Mouse (Mus musculus) heart, postnatal 0 days (tissue): ENCODE results near the gene Etfbkmt. TPM values are rescaled to one million over a fixed set of nuclear protein-coding genes. Genes with fewer than 3 reads are reported as not detected.

Experiments used
- ATAC-seq: fragments of 200-750 bp; cut with Nextera tagmentation; 2 replicates; pipeline ENCODE4 v1.8.0; 2017; ENCODE audit warnings: low read depth, moderate number of reproducible peaks, moderate library complexity; ENCODE audit not compliant: insufficient read depth
- DNase-seq: peaks from one replicate; pipeline ENCODE4 v3.0.0-alpha.2; 2016; ENCODE audit warnings: low spot score
- H3K27ac ChIP-seq: fragments of 300-500 bp; sonication (generic); 2 replicates; pipeline ENCODE4 v1.5.1; 2014; ENCODE audit warnings: low read depth, mild to moderate bottlenecking
- H3K27me3 ChIP-seq: fragments of 300-500 bp; sonication (generic); 2 replicates; pipeline ENCODE4 v1.6.1; 2014; ENCODE audit warnings: low read length, mixed read lengths; ENCODE audit not compliant: control insufficient read depth, insufficient read depth
- H3K36me3 ChIP-seq: fragments of 300-500 bp; sonication (generic); replicated peaks from 2 replicates; pipeline ENCODE4 v1.6.1; 2014; ENCODE audit warnings: low read length, mixed read lengths; ENCODE audit not compliant: control insufficient read depth, insufficient read depth
- H3K4me1 ChIP-seq: fragments of 300-500 bp; sonication (generic); 2 replicates; pipeline ENCODE4 v1.6.1; 2014; ENCODE audit warnings: antibody characterized with exemption; ENCODE audit not compliant: control insufficient read depth, insufficient read depth
- H3K4me2 ChIP-seq: fragments of 300-500 bp; sonication (generic); 2 replicates; pipeline ENCODE4 v1.6.1; 2014; ENCODE audit warnings: low read depth, mild to moderate bottlenecking, low read length, moderate library complexity
- H3K4me3 ChIP-seq: fragments of 300-500 bp; sonication (generic); 2 replicates; pipeline ENCODE4 v1.5.1; 2014; ENCODE audit warnings: low read depth, low read length
- H3K9ac ChIP-seq: fragments of 300-500 bp; sonication (generic); replicated peaks from 2 replicates; pipeline ENCODE4 v1.6.1; 2014; ENCODE audit warnings: low read depth, low read length, mixed read lengths
- H3K9me3 ChIP-seq: fragments of 300-500 bp; sonication (generic); replicated peaks from 2 replicates; pipeline ENCODE4 v1.6.1; 2016; ENCODE audit warnings: low read length; ENCODE audit not compliant: control insufficient read depth
- CTCF ChIP-seq: IDR thresholded peaks from 2 replicates; pipeline ENCODE4 v1.5.1; 2016; ENCODE audit warnings: antibody characterized with exemption, control low read depth, low read depth
- EP300 ChIP-seq: IDR thresholded peaks from 2 replicates; pipeline ENCODE4 v1.6.1; 2016; ENCODE audit warnings: antibody characterized with exemption, low read depth
- WGBS: fragments of 180-500 bp; shearing (Covaris S2); extraction: QIAGEN DNeasy Blood & Tissue Kit; methylation state at CpG from one replicate; pipeline ENCODE4 v1.1.7; 2014; 5-methylcytosine and 5-hydroxymethylcytosine counted together
- polyA plus RNA-seq: library from polyadenylated mRNA; unstranded; fragments of >200 nt; fragmentation: Nextera tagmentation; extraction: Ambion mirVana; gene quantifications from 2 replicates; pipeline ENCODE4 v1.2.1, GENCODE M21; 2015
- total RNA-seq: library from RNA; depleted of rRNA; stranded (reverse); fragments of >200 nt; gene quantifications from 2 replicates; pipeline ENCODE4 v1.2.3, GENCODE M21; 2014; ENCODE audit warnings: low replicate concordance; rRNA removed

Gene Etfbkmt
- 21.8 and 31.7 TPM in 2 replicates for total RNA-seq
- polyA plus RNA-seq, result 19.9 and 22.4 TPM in 2 replicates

- Histone ChIP-seq H3K4me1 (peaks cover under 1% of the 10 kb centered on the region), H3K9me3 (no peaks in the 10 kb centered on the region), H3K4me2 (no peak within 1 kb of the TSS), H3K27me3 (no peaks in the 10 kb centered on the region), H3K27ac (no peak within 1 kb of the TSS), H3K4me3 (no peak within 1 kb of the TSS), H3K9ac (no peak within 1 kb of the TSS), H3K36me3 (0 out of 2 replicates have a peak, but pooled peaks cover 6% of the 10 kb centered on the region)
- 60% methylated on average over 1 of the region's 1 CpGs for WGBS
- TF ChIP-seq EP300 (no peak), CTCF (no peak)
- DNase-seq (no peak), ATAC-seq (no peak)
These were observed at the start of gene Etfbkmt for GRCm38 (mm10) chr6:149139471-149139870. TSS of gene Etfbkmt (plus strand) at chr6:149139849.

GRCm38 (mm10) chr6:149092406-149092805 lies 47.2 kb upstream of the Etfbkmt start:
- no peak overlapping the region for H3K4me2 ChIP-seq
- no peaks in the 10 kb centered on the region for H3K27me3 ChIP-seq
- ATAC-seq (no peak), DNase-seq (no peak)
- TF ChIP-seq CTCF, result no peak
- TF ChIP-seq EP300, result no peak
- WGBS, result 95% methylated on average over 6 of the region's 6 CpGs
- no peaks in the 10 kb centered on the region for H3K9me3 ChIP-seq
- no peak overlapping the region for H3K27ac ChIP-seq
- no peaks in the 10 kb centered on the region for H3K36me3 ChIP-seq
- H3K4me1 ChIP-seq, result peaks cover 11% of the 10 kb centered on the region; the same call in 1 of the 2 replicates
- no peak overlapping the region for H3K9ac ChIP-seq
- H3K4me3 ChIP-seq, result no peak overlapping the region

DNA sequence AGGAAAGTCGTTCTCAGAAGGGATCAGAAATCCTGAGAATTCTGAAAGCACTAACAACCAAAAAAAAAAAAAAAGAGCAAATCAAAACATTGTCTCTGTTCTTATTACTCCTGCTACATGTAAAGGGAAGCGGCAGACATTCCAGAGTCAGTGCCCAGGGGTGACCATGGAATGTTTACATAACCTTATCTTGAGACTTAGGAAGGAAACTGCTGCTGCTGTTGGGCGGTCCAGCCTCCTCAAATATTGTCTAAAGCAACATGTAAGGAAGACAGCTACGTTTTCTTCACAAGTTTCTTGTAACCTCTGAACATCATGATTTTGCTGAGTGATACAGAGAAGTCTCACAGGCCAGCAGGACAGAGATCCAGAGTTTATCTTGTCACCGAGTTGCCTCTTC lies 46.2 kb upstream of the Etfbkmt start:
- peak; percentile 62 for DNase-seq
- H3K4me2 ChIP-seq, result peak overlapping the region; percentile 36; the same call in 1 of the 2 replicates
- 19% methylated on average over 5 of the region's 5 CpGs for WGBS
- no peaks in the 10 kb centered on the region for H3K27me3 ChIP-seq
- H3K4me3 ChIP-seq, result no peak overlapping the region
- H3K9ac ChIP-seq, result no peak overlapping the region
- H3K9me3 ChIP-seq, result no peaks in the 10 kb centered on the region
- no peak overlapping the region for H3K27ac ChIP-seq
- ATAC-seq, result peak; percentile 66
- peaks cover 11% of the 10 kb centered on the region; the same call in 1 of the 2 replicates for H3K4me1 ChIP-seq
- TF ChIP-seq EP300, result peak; percentile 59; the same call in 1 of the 2 replicates
- no peak for TF ChIP-seq CTCF
- no peaks in the 10 kb centered on the region for H3K36me3 ChIP-seq

GRCm38 (mm10) chr6:149094555-149094954 lies 45.1 kb upstream of the Etfbkmt start:
- H3K4me2 ChIP-seq, result no peak overlapping the region
- ATAC-seq, result no peak
- H3K27ac ChIP-seq, result no peak overlapping the region

DNA sequence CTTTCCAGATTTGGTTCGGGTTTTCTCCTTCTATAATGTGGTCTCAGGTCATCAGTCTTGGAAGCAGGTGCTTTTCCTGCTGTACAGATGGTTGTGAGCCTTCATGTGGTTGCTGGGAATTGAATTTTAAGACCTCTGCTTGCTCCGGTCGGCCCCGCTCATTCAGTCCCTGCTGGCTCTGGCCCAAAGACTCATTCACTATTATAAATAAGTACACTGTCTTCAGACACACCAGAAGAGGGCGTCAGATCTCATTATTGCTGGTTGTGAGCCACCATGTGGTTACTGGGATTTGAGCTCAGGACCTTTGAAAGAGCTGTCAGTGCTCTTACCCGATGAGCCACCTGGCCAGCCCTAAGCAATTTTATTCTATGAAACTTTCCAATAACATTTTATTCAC lies 44.3 kb upstream of the Etfbkmt start:
- 49% methylated on average over 6 of the region's 6 CpGs for WGBS

More at GRCm38 (mm10) chr6:149094555-149094954, 45.1 kb upstream of the Etfbkmt start:
- TF ChIP-seq EP300, result no peak
- TF ChIP-seq CTCF, result no peak
- 24% methylated on average over 1 of the region's 1 CpGs for WGBS
- Histone ChIP-seq H3K36me3 (no peaks in the 10 kb centered on the region), H3K27me3 (no peaks in the 10 kb centered on the region), H3K9ac (no peak overlapping the region), H3K9me3 (no peaks in the 10 kb centered on the region), H3K4me3 (no peak overlapping the region), H3K4me1 (peaks cover 11% of the 10 kb centered on the region; the same call in 1 of the 2 replicates)
- no peak for DNase-seq

DNA sequence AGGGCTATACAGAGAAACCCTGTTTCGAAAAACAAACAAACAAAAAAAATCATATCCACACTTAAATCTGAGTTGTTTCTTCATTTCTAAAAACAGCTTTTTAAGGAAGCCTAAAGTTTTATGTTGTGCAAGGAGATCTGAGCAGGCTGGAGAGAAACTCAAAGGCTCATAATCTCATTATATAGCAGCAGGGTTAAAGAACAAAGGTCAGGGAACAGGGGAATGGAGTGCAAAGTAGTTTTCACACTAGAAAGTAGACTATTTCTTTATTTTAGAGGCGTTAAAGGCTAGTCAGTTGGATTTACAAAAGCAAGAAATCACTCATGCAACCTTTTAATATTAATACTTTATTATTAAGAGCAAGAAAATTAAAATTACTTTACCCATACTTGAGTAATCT lies 43.4 kb upstream of the Etfbkmt start:
- H3K27me3 ChIP-seq, result no peaks in the 10 kb centered on the region
- H3K9ac ChIP-seq, result no peak overlapping the region
- no peak for ATAC-seq
- TF ChIP-seq EP300 (no peak), CTCF (no peak)
- 88% methylated on average over 2 of the region's 2 CpGs for WGBS
- peaks cover 11% of the 10 kb centered on the region; the same call in 1 of the 2 replicates for H3K4me1 ChIP-seq
- H3K4me3 ChIP-seq, result no peak overlapping the region
- H3K27ac ChIP-seq, result no peak overlapping the region
- H3K4me2 ChIP-seq, result no peak overlapping the region
- no peaks in the 10 kb centered on the region for H3K36me3 ChIP-seq
- DNase-seq, result no peak
- no peaks in the 10 kb centered on the region for H3K9me3 ChIP-seq

More for the DNA sequence above, 44.3 kb upstream of the Etfbkmt start:
- no peaks in the 10 kb centered on the region for H3K9me3 ChIP-seq
- no peaks in the 10 kb centered on the region for H3K27me3 ChIP-seq
- H3K36me3 ChIP-seq, result no peaks in the 10 kb centered on the region
- H3K4me2 ChIP-seq, result no peak overlapping the region
- H3K4me3 ChIP-seq, result no peak overlapping the region
- TF ChIP-seq EP300 (no peak), CTCF (0 out of 2 replicates have a peak, but pooled peaks have one; percentile 7)
- H3K9ac ChIP-seq, result no peak overlapping the region
- peaks cover 11% of the 10 kb centered on the region; the same call in 1 of the 2 replicates for H3K4me1 ChIP-seq
- DNase-seq (no peak), ATAC-seq (no peak)
- H3K27ac ChIP-seq, result no peak overlapping the region
